Mouse (Mus musculus) small intestine, adult 2 months (tissue): ENCODE data around the gene Lmo1. TPM values are rescaled to one million over a fixed set of nuclear protein-coding genes. Genes with fewer than 3 reads are reported as not detected.
A peak's percentile ranks its signal among the peaks of the same experiment; 100 is the strongest.

Experiments used
- H3K27ac ChIP-seq: fragments of 200-500 bp; 2 replicates; pipeline ENCODE4 v1.5.1; 2012; ENCODE audit warnings: low read depth, low read length, control low read depth, inconsistent platforms; ENCODE audit not compliant: insufficient read depth
- H3K27me3 ChIP-seq: fragments of 200-500 bp; 2 replicates; pipeline ENCODE4 v1.6.1; 2012; ENCODE audit warnings: mild to moderate bottlenecking, moderate library complexity, low read length, inconsistent platforms; ENCODE audit not compliant: control insufficient read depth, insufficient read depth
- H3K36me3 ChIP-seq: fragments of 200-500 bp; 2 replicates; pipeline ENCODE4 v1.6.1; 2012; ENCODE audit warnings: mild to moderate bottlenecking, low read length, control low read depth, inconsistent platforms; ENCODE audit not compliant: control insufficient read depth, insufficient read depth
- H3K4me1 ChIP-seq: fragments of 200-500 bp; 2 replicates; pipeline ENCODE4 v1.6.1; 2012; ENCODE audit warnings: low read length, inconsistent platforms, mixed read lengths; ENCODE audit not compliant: control insufficient read depth, insufficient read depth, insufficient read length
- H3K4me3 ChIP-seq: fragments of 200-500 bp; 2 replicates; pipeline ENCODE4 v1.5.1; 2012; ENCODE audit warnings: low read depth, mild to moderate bottlenecking, control low read depth, inconsistent platforms, low read length, moderate library complexity
- CTCF ChIP-seq: fragments of 200-500 bp; IDR thresholded peaks from 2 replicates; pipeline ENCODE4 v1.5.1; 2012; ENCODE audit warnings: low read depth, mild to moderate bottlenecking, control low read depth, inconsistent platforms, low read length, moderate library complexity, mixed read lengths; ENCODE audit not compliant: insufficient replicate concordance, insufficient read length; ENCODE audit errors: extremely low read depth
- POLR2A ChIP-seq: fragments of 200-500 bp; IDR thresholded peaks from 2 replicates; pipeline ENCODE4 v1.6.1; 2012; ENCODE audit warnings: low read depth, mild to moderate bottlenecking, control low read depth, inconsistent platforms, low read length, moderate library complexity
- WGBS: fragments of 180-500 bp; shearing (Covaris S2); methylation state at CpG from one replicate; pipeline ENCODE4 v1.1.7; 2018; 5-methylcytosine and 5-hydroxymethylcytosine counted together
- polyA plus RNA-seq: library from polyadenylated mRNA; depleted of rRNA; stranded (reverse); fragments of >200 nt; gene quantifications from 2 replicates; pipeline ENCODE4 v1.2.3, GENCODE M21; 2012

Lmo1 gene
- polyA plus RNA-seq, 1 experiment: 0.44 TPM

DNA sequence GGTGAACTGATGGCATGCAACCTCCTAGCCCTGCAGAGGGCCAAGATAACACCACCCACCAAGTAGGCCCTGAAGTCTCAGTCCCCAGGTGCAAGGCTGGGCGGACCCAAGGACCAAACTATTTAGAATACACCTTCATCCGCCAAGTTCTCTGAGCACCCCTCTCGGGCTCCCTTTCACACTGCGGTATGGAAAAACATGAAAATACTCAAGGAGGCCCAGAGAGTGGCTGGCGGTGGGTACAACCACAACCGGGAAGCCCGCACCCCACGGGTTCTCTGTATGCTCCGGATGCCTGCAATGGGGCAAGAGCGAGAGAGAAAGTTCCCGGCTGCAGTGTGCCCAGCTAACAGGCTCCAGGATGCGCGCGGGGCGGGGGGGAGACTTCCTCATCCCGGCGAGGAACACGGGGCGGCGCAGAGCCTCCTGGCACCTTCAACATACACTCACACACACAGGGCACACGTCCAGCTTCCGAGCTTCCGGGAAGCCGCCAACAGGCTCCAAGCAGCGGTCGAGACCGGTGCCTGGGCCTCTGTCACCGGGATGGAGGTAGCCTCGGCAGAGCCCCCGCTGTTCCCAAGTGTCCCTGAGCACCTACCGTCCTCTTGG is 564 bp downstream of the Lmo1 start:
- 9% methylated on average over 31 of the region's 31 CpGs for WGBS
- H3K36me3 ChIP-seq: no peaks in the 10 kb centered on the region
- H3K27me3 ChIP-seq: peaks cover 21% of the 10 kb centered on the region

DNA sequence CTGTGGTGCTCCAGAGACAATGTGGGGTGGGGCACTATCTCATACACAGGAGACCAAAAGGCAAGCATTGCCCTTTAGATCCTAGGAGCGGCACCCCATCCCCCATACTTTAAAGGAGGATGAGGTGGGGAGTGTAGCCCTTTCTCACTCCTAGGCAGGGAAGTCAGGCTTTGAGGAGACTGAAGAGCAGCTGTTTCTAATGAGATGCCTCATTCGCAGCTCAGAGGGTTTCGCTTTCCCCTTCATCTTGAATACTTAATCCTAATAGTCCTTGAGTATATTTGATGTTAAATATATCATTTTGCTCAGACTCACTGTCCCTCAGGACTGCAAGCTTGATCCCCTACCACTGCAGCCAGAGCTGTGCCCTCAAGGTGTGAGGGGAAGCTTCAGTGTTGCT is 3.1 kb downstream of the Lmo1 start:
- H3K27me3 ChIP-seq: peaks cover 25% of the 10 kb centered on the region
- H3K4me1 ChIP-seq: no peaks in the 10 kb centered on the region
- H3K27ac ChIP-seq: no peak overlapping the region
- no peak for TF ChIP-seq CTCF
- TF ChIP-seq POLR2A: no peak
- WGBS: 67% methylated on average over 3 of the region's 3 CpGs
- no peaks in the 10 kb centered on the region for H3K36me3 ChIP-seq
- H3K4me3 ChIP-seq: no peak overlapping the region

More for the DNA sequence above, 564 bp downstream of the Lmo1 start:
- TF ChIP-seq CTCF: no peak
- no peak for TF ChIP-seq POLR2A
- H3K27ac ChIP-seq: no peak overlapping the region
- H3K4me1 ChIP-seq: no peaks in the 10 kb centered on the region
- H3K4me3 ChIP-seq: peak overlapping the region; percentile 47

DNA sequence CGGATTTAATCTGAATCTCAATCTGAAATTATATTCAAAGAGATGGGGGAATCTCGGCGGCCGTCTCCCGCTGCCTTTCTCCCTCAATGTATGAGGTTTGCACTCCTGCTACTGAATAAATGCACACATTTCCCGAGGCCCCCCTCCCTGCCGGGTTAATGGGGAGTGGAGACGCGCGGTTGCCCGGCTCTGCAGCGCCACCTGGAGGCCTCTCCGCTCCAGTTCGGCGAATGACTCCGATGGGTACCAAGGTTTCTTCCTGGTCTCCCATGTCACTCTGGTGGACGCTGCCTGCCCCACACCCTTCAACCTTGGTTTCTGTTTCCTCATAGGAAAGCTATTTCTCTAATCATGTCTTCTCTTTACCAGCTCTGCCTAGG is 4.6 kb downstream of the Lmo1 start:
- 1% methylated on average over 17 of the region's 17 CpGs for WGBS
- no peak for TF ChIP-seq POLR2A
- TF ChIP-seq CTCF: peak; percentile 74
- H3K27ac ChIP-seq: no peak overlapping the region
- H3K27me3 ChIP-seq: peaks cover 25% of the 10 kb centered on the region
- H3K36me3 ChIP-seq: no peaks in the 10 kb centered on the region
- no peak overlapping the region for H3K4me3 ChIP-seq
- H3K4me1 ChIP-seq: no peaks in the 10 kb centered on the region

DNA sequence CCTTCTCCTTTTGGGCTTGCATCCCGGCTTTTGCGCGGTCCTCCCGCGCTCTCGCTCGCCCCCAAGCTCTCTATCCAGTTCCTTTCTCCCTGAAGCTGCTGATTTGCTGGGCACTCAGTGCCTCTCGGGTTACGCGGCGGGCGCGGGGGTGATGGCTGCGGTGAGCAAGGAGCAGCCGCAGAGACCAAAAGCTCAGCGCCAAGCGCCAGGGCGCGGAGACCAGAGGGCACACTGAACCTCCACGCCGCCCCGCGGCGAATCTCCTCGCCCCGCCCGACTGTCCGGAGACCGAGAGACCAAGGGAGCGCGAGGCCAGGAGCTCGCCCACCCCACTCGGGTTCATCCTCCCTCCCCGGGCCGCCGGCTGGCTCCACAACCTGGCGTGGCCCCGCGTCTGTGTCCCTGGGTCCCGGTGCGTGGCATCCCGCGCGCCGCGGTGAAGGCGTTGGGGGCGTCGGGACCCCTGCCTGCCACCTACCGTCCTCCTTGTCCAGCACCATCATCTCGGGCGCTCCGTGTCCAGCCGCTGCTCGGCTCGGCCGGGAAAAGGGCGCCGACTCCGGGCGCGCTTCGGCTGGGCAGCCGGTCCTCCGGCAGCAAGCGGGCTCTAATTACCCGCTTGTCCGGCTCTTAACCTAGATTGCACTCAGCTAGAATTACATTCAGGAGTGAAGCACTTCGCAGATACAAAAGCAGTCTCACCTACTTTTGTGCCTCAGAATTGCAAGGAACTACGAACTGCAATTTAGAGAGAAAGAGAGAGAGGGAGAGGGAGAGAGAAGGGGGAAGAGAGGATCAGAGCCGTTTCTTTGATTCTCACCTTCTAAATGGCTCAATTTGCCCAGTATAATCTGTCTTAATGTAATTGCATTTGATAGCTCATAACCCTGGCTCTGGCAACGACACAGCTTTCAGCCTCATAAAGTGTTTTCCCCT is 5.2 kb downstream of the Lmo1 start:
- no peak overlapping the region for H3K27ac ChIP-seq
- H3K4me1 ChIP-seq: no peaks in the 10 kb centered on the region
- peaks cover 25% of the 10 kb centered on the region for H3K27me3 ChIP-seq
- WGBS: 2% methylated on average over 72 of the region's 72 CpGs
- peak overlapping the region; percentile 15 for H3K4me3 ChIP-seq
- TF ChIP-seq POLR2A (no peak), CTCF (no peak)
- no peaks in the 10 kb centered on the region for H3K36me3 ChIP-seq

DNA sequence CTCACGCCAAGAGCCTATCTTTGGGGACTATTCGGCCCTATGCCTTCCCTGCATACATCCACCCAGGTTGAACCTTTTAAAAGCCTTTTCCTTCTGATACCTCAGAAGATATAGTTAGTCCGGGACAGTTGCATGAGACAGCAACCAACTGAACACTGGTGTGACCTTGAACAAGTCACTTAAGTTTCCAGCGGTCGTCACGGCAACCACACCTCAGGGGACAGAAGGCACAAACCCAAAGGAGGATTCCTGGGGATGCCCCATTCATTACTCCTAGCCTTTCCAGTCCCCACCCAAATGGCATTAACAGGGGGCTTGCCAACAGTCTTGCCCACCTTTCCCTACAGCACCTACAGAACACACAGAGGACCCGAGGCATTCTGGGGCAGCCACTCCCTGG is 6.3 kb downstream of the Lmo1 start:
- no peak overlapping the region for H3K27ac ChIP-seq
- 88% methylated on average over 7 of the region's 7 CpGs for WGBS
- TF ChIP-seq CTCF: no peak
- TF ChIP-seq POLR2A: no peak
- H3K36me3 ChIP-seq: no peaks in the 10 kb centered on the region
- no peaks in the 10 kb centered on the region for H3K4me1 ChIP-seq
- H3K27me3 ChIP-seq: peaks cover 19% of the 10 kb centered on the region
- H3K4me3 ChIP-seq: no peak overlapping the region

DNA sequence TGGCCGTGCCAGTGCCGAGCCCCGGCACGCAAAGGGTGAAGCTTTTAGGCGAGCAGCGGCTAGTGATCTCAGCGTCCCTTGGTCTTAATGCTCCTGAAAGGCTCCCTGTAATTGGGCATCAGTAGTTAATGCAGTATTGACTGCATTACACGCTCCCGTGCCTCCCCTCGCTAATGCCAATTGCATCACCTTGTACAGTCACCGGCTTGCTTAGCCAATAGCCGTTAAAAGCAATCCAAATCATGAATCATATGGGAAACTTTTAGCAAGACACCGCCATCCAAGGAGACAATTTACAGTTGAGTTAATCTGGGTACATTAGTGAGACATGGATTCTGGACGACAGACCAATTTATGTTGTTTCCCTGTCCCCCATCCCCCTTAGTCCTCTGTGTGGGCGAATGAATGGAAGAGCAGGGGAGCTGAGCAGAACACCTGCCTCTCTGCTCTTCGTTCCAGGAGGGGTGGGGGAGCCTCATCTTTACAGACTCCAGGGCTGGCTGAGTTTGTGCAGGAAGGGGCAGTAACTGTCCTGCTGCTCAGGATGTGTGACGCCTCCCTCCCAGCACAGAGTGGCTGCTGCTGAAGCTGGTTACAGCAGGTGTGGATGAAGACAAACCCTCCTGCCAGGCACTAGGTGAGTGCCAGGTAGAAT is 8.9 kb downstream of the Lmo1 start:
- H3K36me3 ChIP-seq: no peaks in the 10 kb centered on the region
- no peak for TF ChIP-seq POLR2A
- TF ChIP-seq CTCF: no peak
- 73% methylated on average over 17 of the region's 17 CpGs for WGBS
- peaks cover 19% of the 10 kb centered on the region for H3K27me3 ChIP-seq
- no peak overlapping the region for H3K4me3 ChIP-seq
- no peak overlapping the region for H3K27ac ChIP-seq
- H3K4me1 ChIP-seq: no peaks in the 10 kb centered on the region

DNA sequence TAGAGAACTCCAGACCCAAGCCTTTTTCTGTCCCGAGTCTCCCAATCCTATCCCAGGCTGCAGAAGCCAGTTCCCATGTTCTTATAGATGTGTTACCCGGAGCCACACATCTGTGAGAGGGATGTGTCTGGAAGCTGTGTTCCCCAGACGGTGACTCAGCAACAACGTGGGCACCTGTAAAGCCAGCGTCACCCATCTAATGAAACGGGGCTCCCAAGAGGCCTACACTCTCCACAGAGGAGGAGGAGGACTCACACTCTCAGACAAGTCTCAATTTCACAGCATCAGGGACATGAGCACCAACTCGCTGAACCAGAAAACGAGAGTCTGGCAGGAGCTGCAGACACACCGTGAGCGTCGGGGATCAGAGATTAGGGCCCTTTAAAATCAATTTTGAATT is 20.7 kb downstream of the Lmo1 start:
- no peak for TF ChIP-seq POLR2A
- no peak for TF ChIP-seq CTCF
- no peak overlapping the region for H3K27ac ChIP-seq
- no peak overlapping the region for H3K4me3 ChIP-seq
- no peaks in the 10 kb centered on the region for H3K27me3 ChIP-seq
- WGBS: 64% methylated on average over 11 of the region's 11 CpGs
- H3K4me1 ChIP-seq: no peaks in the 10 kb centered on the region
- no peaks in the 10 kb centered on the region for H3K36me3 ChIP-seq
